Mouse (Mus musculus) neural tube, embryonic 12.5 days (tissue): ENCODE measurements around the gene Dut. TPM values are rescaled to one million over a fixed set of nuclear protein-coding genes. Genes with fewer than 3 reads are reported as not detected.

Experiments
- ATAC-seq: fragments of 200-750 bp; cut with Nextera tagmentation; 2 replicates; pipeline ENCODE4 v1.8.0; 2017; ENCODE audit warnings: low read depth, mild to moderate bottlenecking, moderate TSS enrichment, moderate library complexity; ENCODE audit not compliant: low FRiP score
- H3K27ac ChIP-seq: fragments of 300-500 bp; sonication (generic); 2 replicates; pipeline ENCODE4 v1.5.1; 2016
- H3K27me3 ChIP-seq: fragments of 300-500 bp; sonication (generic); replicated peaks from 2 replicates; pipeline ENCODE4 v1.6.1; 2016; ENCODE audit warnings: mild to moderate bottlenecking
- H3K36me3 ChIP-seq: fragments of 300-500 bp; sonication (generic); 2 replicates; pipeline ENCODE4 v1.6.1; 2016; ENCODE audit warnings: mild to moderate bottlenecking
- H3K4me1 ChIP-seq: fragments of 300-500 bp; sonication (generic); 2 replicates; pipeline ENCODE4 v1.6.1; 2016
- H3K4me2 ChIP-seq: fragments of 300-500 bp; sonication (generic); replicated peaks from 2 replicates; pipeline ENCODE4 v1.6.1; 2016; ENCODE audit warnings: mild to moderate bottlenecking
- H3K4me3 ChIP-seq: fragments of 300-500 bp; sonication (generic); 2 replicates; pipeline ENCODE4 v1.5.1; 2016
- H3K9ac ChIP-seq: fragments of 300-500 bp; sonication (generic); 2 replicates; pipeline ENCODE4 v1.6.1; 2016; ENCODE audit warnings: mild to moderate bottlenecking
- H3K9me3 ChIP-seq: fragments of 300-500 bp; sonication (generic); 2 replicates; pipeline ENCODE4 v1.6.1; 2016; ENCODE audit warnings: mild to moderate bottlenecking
- WGBS: fragments of 180-500 bp; shearing (Covaris S2); methylation state at CpG from one replicate; pipeline ENCODE4 v1.1.7; 2016; 5-methylcytosine and 5-hydroxymethylcytosine counted together
- polyA plus RNA-seq: library from polyadenylated mRNA; unstranded; fragments of >200 nt; fragmentation: Nextera tagmentation; extraction: Ambion mirVana; gene quantifications from 2 replicates; pipeline ENCODE4 v1.2.1, GENCODE M21; 2016

Gene Dut
- polyA plus RNA-seq, 1 experiment from 2014 or later: 105 TPM

GRCm38 (mm10) chr2:125291101-125291500, 44.1 kb downstream of the Dut start:
- Histone ChIP-seq H3K9ac (no peak overlapping the region), H3K27ac (no peak overlapping the region), H3K27me3 (no peaks in the 10 kb centered on the region), H3K36me3 (no peaks in the 10 kb centered on the region), H3K9me3 (no peaks in the 10 kb centered on the region), H3K4me3 (no peak overlapping the region), H3K4me2 (no peak overlapping the region), H3K4me1 (no peaks in the 10 kb centered on the region)
- WGBS: 98% methylated on average over 1 of the region's 1 CpGs
- no peak for ATAC-seq

- no peaks in the 10 kb centered on the region for H3K9me3 ChIP-seq
- H3K4me2 ChIP-seq: no peak overlapping the region
- H3K27me3 ChIP-seq: no peaks in the 10 kb centered on the region
- ATAC-seq: no peak
- H3K4me1 ChIP-seq: no peaks in the 10 kb centered on the region
- H3K4me3 ChIP-seq: no peak overlapping the region
- WGBS: 84% methylated on average over 7 of the region's 7 CpGs
- no peak overlapping the region for H3K27ac ChIP-seq
- no peak overlapping the region for H3K9ac ChIP-seq
- no peaks in the 10 kb centered on the region for H3K36me3 ChIP-seq
These were observed 45.6 kb downstream of the Dut start for GRCm38 (mm10) chr2:125292616-125293015.

- Histone ChIP-seq H3K36me3 (no peaks in the 10 kb centered on the region), H3K4me3 (no peak overlapping the region), H3K4me1 (no peaks in the 10 kb centered on the region), H3K27ac (no peak overlapping the region), H3K27me3 (no peaks in the 10 kb centered on the region), H3K9me3 (no peaks in the 10 kb centered on the region), H3K4me2 (no peak overlapping the region), H3K9ac (no peak overlapping the region)
- no peak for ATAC-seq
- 88% methylated on average over 5 of the region's 5 CpGs for WGBS
These were observed 47.0 kb downstream of the Dut start for GRCm38 (mm10) chr2:125293969-125294491.

GRCm38 (mm10) chr2:125295526-125295925, 48.5 kb downstream of the Dut start:
- Histone ChIP-seq H3K36me3 (no peaks in the 10 kb centered on the region), H3K9me3 (no peaks in the 10 kb centered on the region), H3K4me1 (no peaks in the 10 kb centered on the region), H3K27me3 (no peaks in the 10 kb centered on the region), H3K27ac (no peak overlapping the region), H3K4me3 (no peak overlapping the region), H3K4me2 (no peak overlapping the region), H3K9ac (no peak overlapping the region)
- 88% methylated on average over 3 of the region's 3 CpGs for WGBS
- no peak for ATAC-seq

- H3K36me3 ChIP-seq: peaks cover 7% of the 10 kb centered on the region; the same call in 1 of the 2 replicates
- H3K4me2 ChIP-seq: no peak overlapping the region
- no peak for ATAC-seq
- H3K27me3 ChIP-seq: no peaks in the 10 kb centered on the region
- no peak overlapping the region for H3K4me3 ChIP-seq
- no peak overlapping the region for H3K9ac ChIP-seq
- WGBS: 96% methylated on average over 1 of the region's 1 CpGs
- H3K9me3 ChIP-seq: no peaks in the 10 kb centered on the region
- H3K27ac ChIP-seq: no peak overlapping the region
- H3K4me1 ChIP-seq: no peaks in the 10 kb centered on the region
These were observed 51.9 kb downstream of the Dut start for GRCm38 (mm10) chr2:125298841-125299240.

GRCm38 (mm10) chr2:125301877-125302624, 55.1 kb downstream of the Dut start:
- Histone ChIP-seq H3K4me1 (no peaks in the 10 kb centered on the region), H3K27me3 (no peaks in the 10 kb centered on the region), H3K27ac (no peak overlapping the region), H3K4me2 (no peak overlapping the region), H3K9me3 (no peaks in the 10 kb centered on the region), H3K36me3 (peaks cover 7% of the 10 kb centered on the region; the same call in 1 of the 2 replicates), H3K4me3 (no peak overlapping the region), H3K9ac (no peak overlapping the region)
- WGBS: 67% methylated on average over 9 of the region's 9 CpGs
- ATAC-seq: no peak

- Histone ChIP-seq H3K9me3 (no peaks in the 10 kb centered on the region), H3K27me3 (no peaks in the 10 kb centered on the region), H3K27ac (no peak overlapping the region), H3K4me1 (no peaks in the 10 kb centered on the region), H3K9ac (no peak overlapping the region), H3K36me3 (peaks cover 7% of the 10 kb centered on the region; the same call in 1 of the 2 replicates), H3K4me2 (no peak overlapping the region), H3K4me3 (no peak overlapping the region)
- 79% methylated on average over 8 of the region's 8 CpGs for WGBS
- ATAC-seq: no peak
These were observed 55.6 kb downstream of the Dut start for GRCm38 (mm10) chr2:125302625-125302924.

GRCm38 (mm10) chr2:125303764-125304384, 56.9 kb downstream of the Dut start:
- H3K9ac ChIP-seq: no peak overlapping the region
- 80% methylated on average over 5 of the region's 5 CpGs for WGBS
- H3K27ac ChIP-seq: no peak overlapping the region
- no peak overlapping the region for H3K4me2 ChIP-seq
- H3K4me1 ChIP-seq: no peaks in the 10 kb centered on the region
- H3K4me3 ChIP-seq: no peak overlapping the region
- ATAC-seq: no peak
- peaks cover 10% of the 10 kb centered on the region; the same call in 1 of the 2 replicates for H3K36me3 ChIP-seq
- no peaks in the 10 kb centered on the region for H3K9me3 ChIP-seq
- H3K27me3 ChIP-seq: no peaks in the 10 kb centered on the region

- Histone ChIP-seq H3K4me1 (no peaks in the 10 kb centered on the region), H3K4me2 (no peak overlapping the region), H3K27me3 (no peaks in the 10 kb centered on the region), H3K36me3 (peaks cover 16% of the 10 kb centered on the region; the same call in 1 of the 2 replicates), H3K27ac (no peak overlapping the region), H3K9me3 (no peaks in the 10 kb centered on the region), H3K9ac (no peak overlapping the region), H3K4me3 (no peak overlapping the region)
- ATAC-seq: no peak
- WGBS: 94% methylated on average over 3 of the region's 3 CpGs
These were observed 57.8 kb downstream of the Dut start for GRCm38 (mm10) chr2:125304746-125305145.

- Histone ChIP-seq H3K27me3 (no peaks in the 10 kb centered on the region), H3K27ac (no peak overlapping the region)
These were observed 58.7 kb downstream of the Dut start for GRCm38 (mm10) chr2:125305671-125306070.

More at GRCm38 (mm10) chr2:125305671-125306070, 58.7 kb downstream of the Dut start:
- no peak overlapping the region for H3K4me3 ChIP-seq
- 88% methylated on average over 3 of the region's 3 CpGs for WGBS
- peaks cover 16% of the 10 kb centered on the region; the same call in 1 of the 2 replicates for H3K36me3 ChIP-seq
- ATAC-seq: no peak
- H3K4me1 ChIP-seq: no peaks in the 10 kb centered on the region
- H3K4me2 ChIP-seq: no peak overlapping the region
- no peak overlapping the region for H3K9ac ChIP-seq
- H3K9me3 ChIP-seq: no peaks in the 10 kb centered on the region
